In the genomic region with DNA sequence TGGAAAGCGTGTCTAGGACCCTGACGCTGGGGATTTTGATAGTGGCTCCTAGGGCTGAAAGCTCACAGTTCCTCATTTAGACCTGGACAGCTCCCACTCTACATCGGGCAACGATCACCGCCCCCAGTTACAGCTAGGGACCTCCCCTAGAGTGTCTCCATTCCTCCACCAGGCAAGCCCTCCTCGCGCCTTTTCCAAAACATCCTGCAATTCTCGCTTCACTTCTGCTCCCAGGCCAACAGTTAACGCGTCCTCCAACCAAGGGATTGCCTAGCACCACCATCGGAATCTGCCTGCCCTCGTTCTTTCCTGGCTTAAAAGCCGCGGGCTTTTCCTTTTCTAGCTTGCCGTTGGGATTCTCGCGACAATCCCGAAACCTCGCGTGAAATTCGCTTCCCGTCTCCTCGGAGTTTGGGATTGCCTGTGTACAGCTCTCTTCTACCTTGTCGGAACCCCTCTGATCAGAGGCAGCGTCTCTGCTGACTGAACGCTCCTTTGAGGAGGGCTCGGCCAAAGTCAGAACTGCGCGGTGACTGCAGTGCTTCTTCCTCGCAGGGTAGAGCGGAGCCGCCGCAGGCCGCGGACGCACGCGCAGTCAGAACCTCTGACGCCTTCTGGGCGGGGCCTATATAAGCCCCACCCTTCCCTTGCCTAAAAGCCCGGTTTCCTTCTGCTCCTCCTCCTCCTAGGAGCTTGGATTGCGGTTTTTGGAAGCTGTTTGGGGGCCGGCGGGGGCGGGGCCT, we compare ENCODE assay signal across 8 mouse cellular contexts. TPM values are rescaled to one million over a fixed set of nuclear protein-coding genes. Genes with fewer than 3 reads are reported as not detected.
DNase-seq lines count a peak whose midpoint lies in the region; ATAC-seq lines count a peak whose summit lies in the region.

A gene (plus strand): TSS at position 662 of the 743 bp plus-strand sequence.

- H3K27ac ChIP-seq in hindbrain, embryonic 13.5 days, result peak within 1 kb of the TSS; percentile 91

- peak; percentile 85 for ATAC-seq in hindbrain, embryonic 13.5 days (ENCODE audit: low FRiP score)

- H3K4me2 ChIP-seq in hindbrain, embryonic 13.5 days, result peak within 1 kb of the TSS; percentile 97

- H3K9ac ChIP-seq in hindbrain, embryonic 13.5 days, result peak within 1 kb of the TSS; percentile 84

- peaks cover 36% of the 10 kb centered on the region for H3K4me1 ChIP-seq in hindbrain, embryonic 13.5 days (replicated peaks)

- no peaks in the 10 kb centered on the region for H3K36me3 ChIP-seq in hindbrain, embryonic 13.5 days

- peak within 1 kb of the TSS; percentile 65 for H3K4me3 ChIP-seq in hindbrain, embryonic 13.5 days

- under 1% methylated on average over 45 of the region's 45 CpGs for WGBS in hindbrain, embryonic 13.5 days

- peak; percentile 96 for DNase-seq in R1 (ENCODE audit: low read depth, low spot score)
- DNase-seq in cerebellum, postnatal 14 days, result peak; percentile 95 to 98
- DNase-seq in frontal cortex, postnatal 14 days (ENCODE audit: low spot score in 2 of 2), result peak; percentile 89 to 92
- peak; percentile 94 for DNase-seq in layer of hippocampus, postnatal 36 days
- peak; percentile 95 for DNase-seq in lung, postnatal 25 days (ENCODE audit: low spot score)
- DNase-seq in retina, adult 2 months (ENCODE audit: low read depth, low spot score), result peak; percentile 83
- peak; percentile 92 for DNase-seq in thymus, postnatal 25 days

- no peaks in the 10 kb centered on the region for H3K9me3 ChIP-seq in hindbrain, embryonic 13.5 days

- H3K27me3 ChIP-seq in hindbrain, embryonic 13.5 days, result peaks cover 80% of the 10 kb centered on the region

RNA-seq across cellular contexts. Expression of the gene that starts here (rescaled TPM):
- polyA plus RNA-seq in hindbrain, embryonic 13.5 days (2015; fragmentation: Nextera tagmentation; extraction: Ambion mirVana), result 4.7 and 6.3 TPM in 2 replicates
- 1 to 10 TPM; 1.2 to 1.6 TPM for total RNA-seq in layer of hippocampus, postnatal 36 days (2021)

Comparison
In these comparisons a context has a peak if more than half of its experiments do, and no peak if none do; other contexts are left out.
1. Peak in every context shown above with its lines: DNase-seq, ATAC-seq, H3K4me3 ChIP-seq and H3K27ac ChIP-seq.